Mouse (Mus musculus) midbrain, embryonic 14.5 days (tissue): ENCODE results near the gene Tle3. TPM values are rescaled to one million over a fixed set of nuclear protein-coding genes. Genes with fewer than 3 reads are reported as not detected.

Experiments
- ATAC-seq: fragments of 200-750 bp; cut with Nextera tagmentation; 2 replicates; pipeline ENCODE4 v1.8.0; 2017; ENCODE audit warnings: moderate number of reproducible peaks, moderate library complexity; ENCODE audit not compliant: low FRiP score, low TSS enrichment
- DNase-seq: peaks from one replicate; pipeline ENCODE4 v3.0.0-alpha.2; 2015
- H3K27ac ChIP-seq: fragments of 300-500 bp; sonication (generic); replicated peaks from 2 replicates; pipeline ENCODE4 v1.5.1; 2014; ENCODE audit warnings: mild to moderate bottlenecking, low read depth, low read length, moderate library complexity
- H3K27me3 ChIP-seq: fragments of 300-500 bp; sonication (generic); 2 replicates; pipeline ENCODE4 v1.6.1; 2014; ENCODE audit warnings: low read length, control low read depth, mixed read lengths; ENCODE audit not compliant: control insufficient read depth, insufficient read depth
- H3K36me3 ChIP-seq: fragments of 300-500 bp; sonication (generic); 2 replicates; pipeline ENCODE4 v1.6.1; 2014; ENCODE audit warnings: low read length, control low read depth; ENCODE audit not compliant: control insufficient read depth, insufficient read depth
- H3K4me1 ChIP-seq: fragments of 300-500 bp; sonication (generic); 2 replicates; pipeline ENCODE4 v1.6.1; 2014; ENCODE audit warnings: mild to moderate bottlenecking, antibody characterized with exemption, low read length, control low read depth; ENCODE audit not compliant: control insufficient read depth, insufficient read depth
- H3K4me2 ChIP-seq: fragments of 300-500 bp; sonication (generic); 2 replicates; pipeline ENCODE4 v1.6.1; 2014; ENCODE audit warnings: mild to moderate bottlenecking, low read length, moderate library complexity
- H3K4me3 ChIP-seq: fragments of 300-500 bp; sonication (generic); replicated peaks from 2 replicates; pipeline ENCODE4 v1.5.1; 2014; ENCODE audit warnings: low read depth, low read length
- H3K9ac ChIP-seq: fragments of 300-500 bp; sonication (generic); replicated peaks from 2 replicates; pipeline ENCODE4 v1.6.1; 2014; ENCODE audit warnings: mild to moderate bottlenecking, low read length, moderate library complexity
- H3K9me3 ChIP-seq: fragments of 300-500 bp; sonication (generic); 2 replicates; pipeline ENCODE4 v1.6.1; 2016; ENCODE audit warnings: low read length, control low read depth, mixed read lengths; ENCODE audit not compliant: control insufficient read depth
- WGBS: fragments of 180-500 bp; shearing (Covaris S2); extraction: QIAGEN DNeasy Blood & Tissue Kit; methylation state at CpG from one replicate; pipeline ENCODE4 v1.1.7; 2014; 5-methylcytosine and 5-hydroxymethylcytosine counted together
- polyA plus RNA-seq: library from polyadenylated mRNA; unstranded; fragments of >200 nt; fragmentation: Nextera tagmentation; extraction: Ambion mirVana; gene quantifications from 2 replicates; pipeline ENCODE4 v1.2.1, GENCODE M21; 2014

The Tle3 gene
- polyA plus RNA-seq, 1 experiment from 2014 or later: 43.8 TPM

GRCm38 (mm10) chr9:61391570-61392337 is 19.6 kb downstream of the Tle3 start:
- Histone ChIP-seq H3K4me3 (no peak overlapping the region), H3K4me1 (peaks cover 65% of the 10 kb centered on the region), H3K9me3 (no peaks in the 10 kb centered on the region), H3K9ac (no peak overlapping the region), H3K4me2 (0 out of 2 replicates have a peak overlapping the region, but pooled peaks have one; percentile 10), H3K27ac (0 out of 2 replicates have a peak overlapping the region, but pooled peaks have one; percentile 8), H3K36me3 (peaks cover 68% of the 10 kb centered on the region), H3K27me3 (peaks cover 3% of the 10 kb centered on the region; the same call in 1 of the 2 replicates)
- DNase-seq: no peak
- 43% methylated on average over 5 of the region's 5 CpGs for WGBS
- ATAC-seq: no peak

DNA sequence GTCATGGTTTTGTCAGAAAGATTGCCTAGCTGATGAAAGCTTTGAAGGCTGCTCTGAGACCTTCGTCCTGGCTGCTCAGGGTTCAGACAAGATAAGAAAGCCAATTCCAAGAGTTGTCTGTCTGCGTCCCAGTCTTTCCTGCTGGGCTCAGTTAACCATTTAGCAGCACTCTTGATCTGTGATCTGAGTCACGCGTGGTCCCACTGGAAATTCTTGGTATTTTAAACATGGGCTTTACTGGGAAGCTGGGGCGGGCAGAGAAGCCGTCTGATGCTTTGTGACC is 20.1 kb downstream of the Tle3 start:
- H3K36me3 ChIP-seq: peaks cover 67% of the 10 kb centered on the region
- no peak overlapping the region for H3K4me3 ChIP-seq
- no peak overlapping the region for H3K9ac ChIP-seq
- peaks cover 65% of the 10 kb centered on the region for H3K4me1 ChIP-seq
- no peak overlapping the region for H3K27ac ChIP-seq
- no peak for DNase-seq
- no peaks in the 10 kb centered on the region for H3K9me3 ChIP-seq
- H3K4me2 ChIP-seq: 0 out of 2 replicates have a peak overlapping the region, but pooled peaks have one; percentile 10
- 25% methylated on average over 6 of the region's 6 CpGs for WGBS
- ATAC-seq: no peak
- peaks cover 3% of the 10 kb centered on the region; the same call in 1 of the 2 replicates for H3K27me3 ChIP-seq

DNA sequence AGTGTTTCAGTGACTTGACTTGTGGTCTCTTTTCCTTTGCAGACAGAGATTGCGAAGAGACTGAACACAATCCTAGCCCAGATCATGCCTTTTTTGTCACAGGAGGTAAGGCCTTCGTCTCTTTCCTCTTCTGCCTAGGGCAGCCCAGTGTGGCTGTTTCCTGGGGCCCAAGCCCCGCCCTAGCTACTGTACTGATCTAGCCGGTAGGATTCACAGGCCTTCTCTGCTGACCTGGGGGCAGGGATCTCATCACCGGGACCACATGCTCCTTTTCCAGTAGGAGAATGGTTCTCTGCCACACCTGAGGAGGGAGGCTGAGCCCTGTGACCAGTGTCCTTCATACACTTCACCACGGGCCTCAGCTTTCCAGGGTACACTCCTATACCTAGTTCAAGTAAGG is 21.0 kb downstream of the Tle3 start:
- ATAC-seq (no peak), DNase-seq (no peak)
- no peak overlapping the region for H3K27ac ChIP-seq
- no peaks in the 10 kb centered on the region for H3K9me3 ChIP-seq
- peaks cover 3% of the 10 kb centered on the region; the same call in 1 of the 2 replicates for H3K27me3 ChIP-seq
- no peak overlapping the region for H3K9ac ChIP-seq
- no peak overlapping the region for H3K4me3 ChIP-seq
- no peak overlapping the region for H3K4me2 ChIP-seq
- 83% methylated on average over 6 of the region's 6 CpGs for whole genome bisulfite sequencing
- H3K36me3 ChIP-seq: peaks cover 64% of the 10 kb centered on the region
- H3K4me1 ChIP-seq: peaks cover 64% of the 10 kb centered on the region

- Histone ChIP-seq H3K27ac (no peak overlapping the region), H3K4me3 (no peak overlapping the region), H3K9ac (no peak overlapping the region), H3K4me2 (no peak overlapping the region), H3K27me3 (peaks cover 3% of the 10 kb centered on the region; the same call in 1 of the 2 replicates), H3K9me3 (no peaks in the 10 kb centered on the region), H3K36me3 (peaks cover 65% of the 10 kb centered on the region), H3K4me1 (peaks cover 61% of the 10 kb centered on the region)
- ATAC-seq (no peak), DNase-seq (no peak)
- WGBS: 95% methylated on average over 5 of the region's 5 CpGs
Observed at GRCm38 (mm10) chr9:61393847-61394246, 21.7 kb downstream of the Tle3 start.

- H3K9ac ChIP-seq: no peak overlapping the region
- H3K9me3 ChIP-seq: no peaks in the 10 kb centered on the region
- WGBS: 62% methylated on average over 3 of the region's 3 CpGs
- no peak for DNase-seq
- ATAC-seq: no peak
- peaks cover 60% of the 10 kb centered on the region for H3K4me1 ChIP-seq
- H3K27me3 ChIP-seq: peaks cover 3% of the 10 kb centered on the region; the same call in 1 of the 2 replicates
- H3K36me3 ChIP-seq: peaks cover 72% of the 10 kb centered on the region
- no peak overlapping the region for H3K4me3 ChIP-seq
- H3K4me2 ChIP-seq: no peak overlapping the region
- H3K27ac ChIP-seq: no peak overlapping the region
Observed at GRCm38 (mm10) chr9:61395071-61395470, 22.9 kb downstream of the Tle3 start.

DNA sequence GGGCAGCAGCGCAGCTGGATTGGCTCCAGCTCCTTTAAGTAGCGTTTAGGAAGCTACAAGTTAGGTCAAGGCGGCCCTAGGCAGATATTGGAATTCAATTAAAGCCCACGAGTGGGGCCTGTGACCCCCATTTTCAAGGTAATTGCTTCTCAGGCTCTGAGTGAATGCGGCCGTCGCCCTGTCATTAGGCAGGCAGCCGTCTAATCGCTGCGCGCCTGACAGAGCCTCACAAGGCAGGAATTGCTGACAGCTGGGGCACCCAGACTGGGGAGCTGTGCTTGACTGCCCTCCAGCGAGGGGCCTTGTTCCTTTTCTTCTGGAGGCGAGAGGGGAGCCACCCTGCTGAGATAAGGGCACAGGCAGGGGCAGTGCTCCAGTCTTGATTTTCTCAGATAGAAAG is 24.3 kb downstream of the Tle3 start:
- no peak for ATAC-seq
- Histone ChIP-seq H3K4me3 (no peak overlapping the region), H3K4me2 (no peak overlapping the region), H3K4me1 (peaks cover 67% of the 10 kb centered on the region), H3K27ac (no peak overlapping the region), H3K36me3 (peaks cover 78% of the 10 kb centered on the region), H3K9me3 (no peaks in the 10 kb centered on the region), H3K27me3 (peaks cover 3% of the 10 kb centered on the region; the same call in 1 of the 2 replicates), H3K9ac (0 out of 2 replicates have a peak overlapping the region, but pooled peaks have one; percentile 2)
- WGBS: 11% methylated on average over 13 of the region's 13 CpGs
- DNase-seq: peak; percentile 72

- Histone ChIP-seq H3K27me3 (peaks cover 3% of the 10 kb centered on the region; the same call in 1 of the 2 replicates), H3K9ac (no peak overlapping the region), H3K4me2 (no peak overlapping the region), H3K27ac (no peak overlapping the region), H3K4me3 (no peak overlapping the region), H3K9me3 (no peaks in the 10 kb centered on the region), H3K4me1 (peaks cover 67% of the 10 kb centered on the region), H3K36me3 (peaks cover 84% of the 10 kb centered on the region)
- no peak for ATAC-seq
- 55% methylated on average over 4 of the region's 4 CpGs for WGBS
- no peak for DNase-seq
Observed at GRCm38 (mm10) chr9:61397130-61397529, 25.0 kb downstream of the Tle3 start.

DNA sequence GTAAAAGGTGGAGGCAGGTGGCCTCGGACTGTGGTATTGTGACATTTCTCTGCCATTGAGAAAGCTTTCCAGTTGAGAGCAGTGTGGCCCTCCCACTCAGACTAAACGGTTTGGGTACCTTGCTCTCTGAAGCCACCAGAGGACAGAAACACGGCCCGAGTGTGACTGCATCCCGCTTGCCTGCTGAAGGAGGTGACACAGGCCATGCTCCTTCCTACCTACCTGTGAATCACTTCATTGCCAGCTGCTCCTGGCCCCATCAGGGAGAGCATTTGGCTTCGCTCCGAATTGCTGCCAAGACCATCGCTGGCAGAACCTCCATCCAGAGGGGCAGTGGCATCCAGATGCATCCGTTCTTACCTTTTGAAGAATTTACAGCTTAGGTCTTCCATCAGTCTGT is 26.0 kb downstream of the Tle3 start:
- 90% methylated on average over 9 of the region's 9 CpGs for WGBS

GRCm38 (mm10) chr9:61400132-61400531 is 28.0 kb downstream of the Tle3 start:
- no peaks in the 10 kb centered on the region for H3K9me3 ChIP-seq
- no peaks in the 10 kb centered on the region for H3K27me3 ChIP-seq
- WGBS: 94% methylated on average over 7 of the region's 7 CpGs
- H3K27ac ChIP-seq: no peak overlapping the region
- H3K36me3 ChIP-seq: peaks cover 82% of the 10 kb centered on the region
- no peak for DNase-seq
- no peak for ATAC-seq
- no peak overlapping the region for H3K4me3 ChIP-seq
- H3K9ac ChIP-seq: no peak overlapping the region
- no peak overlapping the region for H3K4me2 ChIP-seq
- peaks cover 81% of the 10 kb centered on the region for H3K4me1 ChIP-seq

More for the DNA sequence above, 26.0 kb downstream of the Tle3 start:
- Histone ChIP-seq H3K9ac (no peak overlapping the region), H3K36me3 (peaks cover 91% of the 10 kb centered on the region), H3K4me3 (no peak overlapping the region), H3K27ac (no peak overlapping the region), H3K4me1 (peaks cover 70% of the 10 kb centered on the region), H3K4me2 (no peak overlapping the region), H3K27me3 (peaks cover 3% of the 10 kb centered on the region; the same call in 1 of the 2 replicates), H3K9me3 (no peaks in the 10 kb centered on the region)
- ATAC-seq (no peak), DNase-seq (no peak)
